Mouse (Mus musculus): ENCODE measurements around the gene Antxr1.

The Antxr1 gene

GRCm38 (mm10) chr6:87335091-87335934, at the start of gene Antxr1:
Gene Antxr1 (minus strand): TSS chr6:87335821.
- DNase-seq: peak; percentile 73

- no peak for DNase-seq
These were observed 49.1 kb upstream of the Antxr1 start for GRCm38 (mm10) chr6:87384761-87385160.

GRCm38 (mm10) chr6:87383926-87384691, 48.5 kb upstream of the Antxr1 start:
- peak; percentile 50 for DNase-seq

GRCm38 (mm10) chr6:87373057-87373456, 37.4 kb upstream of the Antxr1 start, which contains the start of gene Gkn2:
Gene Gkn2 (plus strand): TSS chr6:87373357.
- DNase-seq: no peak

- no peak for DNase-seq
These were observed 33.6 kb upstream of the Antxr1 start for GRCm38 (mm10) chr6:87369223-87369622.

GRCm38 (mm10) chr6:87354441-87354840, 18.8 kb upstream of the Antxr1 start:
- peak; percentile 72 for DNase-seq

- DNase-seq: no peak
These were observed 15.2 kb upstream of the Antxr1 start, which contains the start of gene Gkn1 for GRCm38 (mm10) chr6:87350829-87351228. Gene Gkn1 (minus strand): TSS chr6:87350942.

- DNase-seq: no peak
These were observed 294 bp upstream of the Antxr1 start for GRCm38 (mm10) chr6:87335935-87336295.

GRCm38 (mm10) chr6:87334361-87335090, 1.1 kb downstream of the Antxr1 start:
- peak; percentile 20 for DNase-seq

- no peak for DNase-seq
These were observed 3.2 kb downstream of the Antxr1 start for GRCm38 (mm10) chr6:87332380-87332779.

- DNase-seq: peak; percentile 18
These were observed 7.1 kb downstream of the Antxr1 start for GRCm38 (mm10) chr6:87328265-87329173.

- no peak for DNase-seq
These were observed 8.7 kb downstream of the Antxr1 start for GRCm38 (mm10) chr6:87326932-87327331.

- peak; percentile 54 for DNase-seq
These were observed 12.2 kb downstream of the Antxr1 start for GRCm38 (mm10) chr6:87323381-87323780.

GRCm38 (mm10) chr6:87318651-87319050, 17.0 kb downstream of the Antxr1 start:
- no peak for DNase-seq

GRCm38 (mm10) chr6:87316966-87317365, 18.7 kb downstream of the Antxr1 start:
- DNase-seq: no peak

GRCm38 (mm10) chr6:87312761-87313160, 22.9 kb downstream of the Antxr1 start:
- DNase-seq: no peak

GRCm38 (mm10) chr6:87304486-87304885, 31.1 kb downstream of the Antxr1 start:
- DNase-seq: no peak

GRCm38 (mm10) chr6:87302746-87303145, 32.9 kb downstream of the Antxr1 start:
- DNase-seq: no peak

- peak; percentile 53 for DNase-seq
These were observed 33.6 kb downstream of the Antxr1 start for GRCm38 (mm10) chr6:87301991-87302390.

- no peak for DNase-seq
These were observed 40.7 kb downstream of the Antxr1 start for GRCm38 (mm10) chr6:87294904-87295303.

GRCm38 (mm10) chr6:87292911-87293851, 42.4 kb downstream of the Antxr1 start:
- no peak for DNase-seq
